Mouse (Mus musculus): ENCODE data around the gene Slc35f3.

- TF ChIP-seq CTCF (IDR thresholded peaks at IDR 0.05; ENCODE audit: low read depth, low read length) (no peak), POLR2A (IDR thresholded peaks at IDR 0.05; ENCODE audit: borderline replicate concordance, low read depth, low read length) (no peak)
These were observed 3.2 kb downstream of the Slc35f3 start for GRCm38 (mm10) chr8:126301580-126301979.
